Mouse (Mus musculus): ENCODE measurements around the gene Tmem163. TPM values are rescaled to one million over a fixed set of nuclear protein-coding genes. Genes with fewer than 3 reads are reported as not detected.

Tmem163 gene
- polyA plus RNA-seq (2012; rRNA removed), result 0.47 and 1.0 TPM in 2 replicates

DNA sequence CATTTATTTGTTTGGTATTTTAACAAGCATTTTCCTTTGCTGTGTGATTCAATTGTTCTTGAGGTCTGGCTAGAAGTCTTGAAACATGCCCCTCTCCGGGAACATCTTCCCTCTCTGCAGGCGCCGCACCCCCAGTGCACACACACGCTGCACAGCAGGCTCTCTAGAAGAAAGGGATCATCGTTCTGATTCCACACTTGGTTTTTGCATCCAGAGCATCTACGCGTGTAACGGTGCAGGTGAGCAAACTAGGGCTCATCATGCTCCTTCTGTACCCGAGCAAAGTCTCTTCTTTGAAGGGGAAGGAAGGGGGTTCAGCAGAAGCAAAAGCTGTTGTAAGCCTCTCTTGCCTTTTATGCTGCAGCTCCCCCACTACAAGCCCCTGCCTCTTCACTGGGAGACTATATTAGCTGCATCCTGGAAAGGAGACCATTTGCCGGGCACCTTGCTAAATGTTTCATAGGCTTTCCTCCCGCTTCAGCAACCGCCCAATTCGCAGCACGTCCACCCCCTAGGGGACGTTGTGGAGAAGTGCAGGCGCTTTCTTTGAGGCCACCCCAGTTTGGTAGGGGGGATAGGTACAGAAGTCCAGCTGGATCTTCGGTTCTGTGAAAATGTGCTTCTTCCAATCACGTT, at the start of gene Tmem163:
TSS of gene Tmem163 (minus strand) at position 51 of the 636 bp plus-strand sequence.
- peaks cover 34% of the 10 kb centered on the region for H3K27me3 ChIP-seq (ENCODE audit: control insufficient read depth, insufficient read depth, low read length)
- H3K27ac ChIP-seq (ENCODE audit: insufficient read depth, low read depth, low read length), result no peak within 1 kb of the TSS
- H3K36me3 ChIP-seq (ENCODE audit: control insufficient read depth, insufficient read depth, low read length), result no peaks in the 10 kb centered on the region
- WGBS, result 19% methylated on average over 18 of the region's 18 CpGs
- peaks cover 6% of the 10 kb centered on the region for H3K4me1 ChIP-seq (ENCODE audit: control insufficient read depth, insufficient read depth, insufficient read length, low read length)
- TF ChIP-seq POLR2A (IDR thresholded peaks at IDR 0.05; ENCODE audit: low read depth, low read length) (no peak), CTCF (IDR thresholded peaks at IDR 0.05; ENCODE audit: extremely low read depth, insufficient read length, insufficient replicate concordance, low read depth, low read length) (peak; percentile 62; the same call in 1 of the 2 replicates)
- no peak within 1 kb of the TSS for H3K4me3 ChIP-seq (ENCODE audit: low read depth, low read length)

- no peaks in the 10 kb centered on the region for H3K27me3 ChIP-seq (ENCODE audit: control insufficient read depth, insufficient read depth, low read length)
- no peak within 1 kb of the TSS for H3K4me3 ChIP-seq (ENCODE audit: low read depth, low read length)
- TF ChIP-seq CTCF (IDR thresholded peaks at IDR 0.05; ENCODE audit: extremely low read depth, insufficient read length, insufficient replicate concordance, low read depth, low read length) (no peak), POLR2A (IDR thresholded peaks at IDR 0.05; ENCODE audit: low read depth, low read length) (no peak)
- H3K27ac ChIP-seq (ENCODE audit: insufficient read depth, low read depth, low read length), result no peak within 1 kb of the TSS
- no peaks in the 10 kb centered on the region for H3K4me1 ChIP-seq (ENCODE audit: control insufficient read depth, insufficient read depth, insufficient read length, low read length)
- H3K36me3 ChIP-seq (ENCODE audit: control insufficient read depth, insufficient read depth, low read length), result no peaks in the 10 kb centered on the region
- WGBS, result 70% methylated on average over 4 of the region's 4 CpGs
Observed at GRCm38 (mm10) chr1:127729096-127729495, 49.7 kb upstream of the Tmem163 start, which contains the start of gene Acmsd. Gene Acmsd (plus strand): TSS chr1:127729413.

DNA sequence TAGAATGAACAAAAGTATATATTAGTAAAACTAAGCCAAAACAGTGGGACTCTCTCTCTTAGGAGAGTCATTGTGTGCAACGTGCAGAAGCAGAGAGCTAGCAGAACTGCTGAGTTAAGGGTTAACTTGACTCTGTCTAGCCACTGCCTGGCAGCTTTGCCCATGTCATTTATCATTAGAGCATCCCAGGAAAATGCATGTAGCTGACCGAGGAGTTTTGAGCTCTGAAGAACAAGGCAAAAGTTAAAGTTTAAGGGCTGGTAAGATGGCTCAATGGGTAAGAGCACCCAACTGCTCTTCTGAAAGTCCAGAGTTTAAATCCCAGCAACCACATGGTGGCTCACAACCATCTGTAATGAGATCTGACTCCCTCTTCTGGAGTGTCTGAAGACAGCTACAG, 44.2 kb upstream of the Tmem163 start:
- H3K36me3 ChIP-seq (ENCODE audit: control insufficient read depth, insufficient read depth, low read length), result no peaks in the 10 kb centered on the region
- 33% methylated on average over 2 of the region's 2 CpGs for WGBS
- H3K4me1 ChIP-seq (ENCODE audit: control insufficient read depth, insufficient read depth, insufficient read length, low read length), result no peaks in the 10 kb centered on the region
- H3K27me3 ChIP-seq (ENCODE audit: control insufficient read depth, insufficient read depth, low read length), result no peaks in the 10 kb centered on the region
- H3K4me3 ChIP-seq (ENCODE audit: low read depth, low read length), result no peak overlapping the region
- H3K27ac ChIP-seq (ENCODE audit: insufficient read depth, low read depth, low read length), result no peak overlapping the region
- TF ChIP-seq CTCF (IDR thresholded peaks at IDR 0.05; ENCODE audit: extremely low read depth, insufficient read length, insufficient replicate concordance, low read depth, low read length), result no peak
- no peak for TF ChIP-seq POLR2A (IDR thresholded peaks at IDR 0.05; ENCODE audit: low read depth, low read length)

- Histone ChIP-seq H3K4me1 (ENCODE audit: control insufficient read depth, insufficient read depth, insufficient read length, low read length) (no peaks in the 10 kb centered on the region), H3K36me3 (ENCODE audit: control insufficient read depth, insufficient read depth, low read length) (no peaks in the 10 kb centered on the region), H3K4me3 (ENCODE audit: low read depth, low read length) (no peak overlapping the region), H3K27me3 (ENCODE audit: control insufficient read depth, insufficient read depth, low read length) (no peaks in the 10 kb centered on the region), H3K27ac (ENCODE audit: insufficient read depth, low read depth, low read length) (no peak overlapping the region)
- no peak for TF ChIP-seq CTCF (IDR thresholded peaks at IDR 0.05; ENCODE audit: extremely low read depth, insufficient read length, insufficient replicate concordance, low read depth, low read length)
- no peak for TF ChIP-seq POLR2A (IDR thresholded peaks at IDR 0.05; ENCODE audit: low read depth, low read length)
- WGBS, result 88% methylated on average over 1 of the region's 1 CpGs
Observed at GRCm38 (mm10) chr1:127718290-127718689, 38.9 kb upstream of the Tmem163 start.

- no peak overlapping the region for H3K4me3 ChIP-seq (ENCODE audit: low read depth, low read length)
- no peak for TF ChIP-seq POLR2A (IDR thresholded peaks at IDR 0.05; ENCODE audit: low read depth, low read length)
- no peak for TF ChIP-seq CTCF (IDR thresholded peaks at IDR 0.05; ENCODE audit: extremely low read depth, insufficient read length, insufficient replicate concordance, low read depth, low read length)
- H3K27me3 ChIP-seq (ENCODE audit: control insufficient read depth, insufficient read depth, low read length), result no peaks in the 10 kb centered on the region
- WGBS, result 81% methylated on average over 8 of the region's 8 CpGs
- H3K27ac ChIP-seq (ENCODE audit: insufficient read depth, low read depth, low read length), result no peak overlapping the region
- no peaks in the 10 kb centered on the region for H3K4me1 ChIP-seq (ENCODE audit: control insufficient read depth, insufficient read depth, insufficient read length, low read length)
- H3K36me3 ChIP-seq (ENCODE audit: control insufficient read depth, insufficient read depth, low read length), result no peaks in the 10 kb centered on the region
Observed at GRCm38 (mm10) chr1:127716441-127716840, 37.1 kb upstream of the Tmem163 start.

DNA sequence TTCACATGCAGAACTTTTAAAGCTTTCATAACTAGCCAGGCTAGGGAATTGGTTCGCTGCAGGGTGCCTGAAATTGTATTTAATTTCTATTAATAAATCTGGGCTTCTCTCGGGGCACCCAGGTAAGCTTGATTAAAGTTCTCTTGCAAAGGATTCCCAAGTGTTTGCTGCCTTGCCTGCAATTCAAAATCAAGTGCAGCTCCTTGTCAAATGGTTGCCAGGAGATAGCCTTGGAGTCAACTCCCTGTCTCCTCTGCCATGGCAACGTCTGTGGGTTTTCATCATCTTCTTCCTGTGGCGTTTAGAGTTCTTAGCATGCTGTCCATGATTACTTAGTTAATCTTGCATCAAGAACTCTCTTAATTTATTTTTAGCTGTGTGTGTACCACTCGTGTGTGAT, 26.9 kb upstream of the Tmem163 start:
- Histone ChIP-seq H3K36me3 (ENCODE audit: control insufficient read depth, insufficient read depth, low read length) (no peaks in the 10 kb centered on the region), H3K4me3 (ENCODE audit: low read depth, low read length) (no peak overlapping the region), H3K27ac (ENCODE audit: insufficient read depth, low read depth, low read length) (no peak overlapping the region), H3K4me1 (ENCODE audit: control insufficient read depth, insufficient read depth, insufficient read length, low read length) (no peaks in the 10 kb centered on the region), H3K27me3 (ENCODE audit: control insufficient read depth, insufficient read depth, low read length) (no peaks in the 10 kb centered on the region)
- no peak for TF ChIP-seq CTCF (IDR thresholded peaks at IDR 0.05; ENCODE audit: extremely low read depth, insufficient read length, insufficient replicate concordance, low read depth, low read length)
- no peak for TF ChIP-seq POLR2A (IDR thresholded peaks at IDR 0.05; ENCODE audit: low read depth, low read length)
- 66% methylated on average over 5 of the region's 5 CpGs for WGBS

- TF ChIP-seq POLR2A (IDR thresholded peaks at IDR 0.05; ENCODE audit: low read depth, low read length) (no peak), CTCF (IDR thresholded peaks at IDR 0.05; ENCODE audit: extremely low read depth, insufficient read length, insufficient replicate concordance, low read depth, low read length) (no peak)
- Histone ChIP-seq H3K27me3 (ENCODE audit: control insufficient read depth, insufficient read depth, low read length) (no peaks in the 10 kb centered on the region), H3K4me3 (ENCODE audit: low read depth, low read length) (no peak overlapping the region), H3K36me3 (ENCODE audit: control insufficient read depth, insufficient read depth, low read length) (no peaks in the 10 kb centered on the region), H3K27ac (ENCODE audit: insufficient read depth, low read depth, low read length) (no peak overlapping the region), H3K4me1 (ENCODE audit: control insufficient read depth, insufficient read depth, insufficient read length, low read length) (no peaks in the 10 kb centered on the region)
- WGBS, result 61% methylated on average over 1 of the region's 1 CpGs
Observed at GRCm38 (mm10) chr1:127702187-127702586, 22.8 kb upstream of the Tmem163 start.

All from small intestine, adult 2 months (tissue).